Mouse (Mus musculus) forebrain, embryonic 10.5 days (tissue): ENCODE results near the gene Trh. TPM values are rescaled to one million over a fixed set of nuclear protein-coding genes. Genes with fewer than 3 reads are reported as not detected.

ENCODE experiments used
- DNase-seq: peaks from one replicate; pipeline ENCODE4 v3.0.0-alpha.2; 2017; ENCODE audit warnings: low spot score; ENCODE audit errors: extremely low spot score
- H3K27ac ChIP-seq: fragments of 300-500 bp; sonication (generic); 2 replicates; pipeline ENCODE4 v1.5.1; 2016; ENCODE audit warnings: mild to moderate bottlenecking
- H3K27me3 ChIP-seq: fragments of 300-500 bp; sonication (generic); 2 replicates; pipeline ENCODE4 v1.6.1; 2016; ENCODE audit warnings: mild to moderate bottlenecking; ENCODE audit not compliant: poor library complexity, severe bottlenecking
- H3K36me3 ChIP-seq: fragments of 300-500 bp; sonication (generic); replicated peaks from 2 replicates; pipeline ENCODE4 v1.6.1; 2016; ENCODE audit warnings: mild to moderate bottlenecking, moderate library complexity
- H3K4me1 ChIP-seq: fragments of 300-500 bp; sonication (generic); 2 replicates; pipeline ENCODE4 v1.6.1; 2016
- H3K4me3 ChIP-seq: fragments of 300-500 bp; sonication (generic); 2 replicates; pipeline ENCODE4 v1.5.1; 2016; ENCODE audit warnings: mild to moderate bottlenecking, moderate library complexity
- H3K9me3 ChIP-seq: fragments of 300-500 bp; sonication (generic); 2 replicates; pipeline ENCODE4 v1.6.1; 2016; ENCODE audit warnings: mild to moderate bottlenecking, moderate library complexity
- WGBS: fragments of 180-500 bp; shearing (Covaris S2); methylation state at CpG from one replicate; pipeline ENCODE4 v1.1.7; 2016; 5-methylcytosine and 5-hydroxymethylcytosine counted together
- polyA plus RNA-seq: library from polyadenylated mRNA; unstranded; fragments of >200 nt; fragmentation: Nextera tagmentation; extraction: Ambion mirVana; gene quantifications from 2 replicates; pipeline ENCODE4 v1.2.1, GENCODE M21; 2016

The Trh gene
- polyA plus RNA-seq, 1 experiment from 2014 or later: 1.2 TPM

DNA sequence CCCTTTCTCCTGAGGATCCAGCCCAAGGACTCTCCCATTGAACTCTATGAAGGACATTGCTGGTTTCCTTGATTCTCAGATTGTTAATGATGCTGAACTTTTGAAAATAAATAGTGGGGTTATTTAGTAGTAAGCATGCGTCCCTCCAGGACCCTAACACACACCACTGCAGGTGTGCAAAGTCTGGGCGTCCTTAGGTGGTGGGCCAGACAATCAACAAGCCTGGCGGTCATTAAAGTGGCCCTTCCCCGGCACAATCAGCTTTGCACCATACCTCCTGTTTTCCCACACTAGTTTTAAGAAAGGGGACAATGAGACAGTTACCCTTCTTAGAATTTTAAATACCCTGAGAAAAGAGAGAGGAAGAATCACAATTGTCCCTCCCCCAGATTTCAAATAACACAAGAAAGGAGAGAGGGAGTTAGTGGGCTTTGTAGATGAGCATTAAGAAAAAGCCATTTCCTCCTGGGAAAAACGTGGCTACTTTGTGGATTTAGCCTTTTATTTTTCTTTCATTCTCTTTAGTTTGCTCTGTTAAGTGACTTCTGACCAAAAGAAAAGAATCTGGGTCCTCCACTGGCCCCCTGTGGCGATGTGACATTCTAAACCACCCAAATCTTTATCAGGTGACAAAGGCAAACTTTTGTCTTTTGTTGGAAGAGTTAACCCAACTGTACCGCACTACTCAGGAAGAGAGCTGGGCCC is 2.9 kb upstream of the Trh start:
- Histone ChIP-seq H3K36me3 (no peaks in the 10 kb centered on the region), H3K27me3 (peaks cover 65% of the 10 kb centered on the region), H3K9me3 (no peaks in the 10 kb centered on the region), H3K4me3 (no peak overlapping the region), H3K4me1 (peaks cover 42% of the 10 kb centered on the region), H3K27ac (no peak overlapping the region)
- DNase-seq: no peak
- WGBS: 6% methylated on average over 7 of the region's 7 CpGs

DNA sequence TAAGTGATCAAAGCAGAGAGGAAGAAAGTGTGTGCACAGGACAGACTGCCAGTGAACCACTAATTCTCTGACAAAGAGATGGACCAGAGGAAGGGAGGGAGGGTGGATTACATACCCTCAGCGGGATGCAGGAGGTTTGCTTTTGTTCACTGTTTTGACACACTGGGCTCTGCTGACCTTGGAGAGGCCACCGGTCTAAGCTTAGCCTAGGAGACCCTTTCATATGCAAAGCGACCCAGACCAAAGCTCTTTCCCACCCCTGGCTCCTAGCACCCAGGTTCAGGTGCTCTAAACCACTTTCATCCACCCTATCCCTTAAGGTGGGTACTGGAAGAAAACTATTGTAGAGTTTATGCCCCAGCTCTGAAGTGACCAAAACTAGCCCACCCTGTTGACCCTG is 1.9 kb upstream of the Trh start:
- Histone ChIP-seq H3K27ac (no peak overlapping the region), H3K36me3 (no peaks in the 10 kb centered on the region), H3K4me3 (no peak overlapping the region), H3K4me1 (peaks cover 42% of the 10 kb centered on the region), H3K9me3 (no peaks in the 10 kb centered on the region), H3K27me3 (peaks cover 70% of the 10 kb centered on the region)
- DNase-seq: peak; percentile 31
- WGBS: 2% methylated on average over 3 of the region's 3 CpGs

DNA sequence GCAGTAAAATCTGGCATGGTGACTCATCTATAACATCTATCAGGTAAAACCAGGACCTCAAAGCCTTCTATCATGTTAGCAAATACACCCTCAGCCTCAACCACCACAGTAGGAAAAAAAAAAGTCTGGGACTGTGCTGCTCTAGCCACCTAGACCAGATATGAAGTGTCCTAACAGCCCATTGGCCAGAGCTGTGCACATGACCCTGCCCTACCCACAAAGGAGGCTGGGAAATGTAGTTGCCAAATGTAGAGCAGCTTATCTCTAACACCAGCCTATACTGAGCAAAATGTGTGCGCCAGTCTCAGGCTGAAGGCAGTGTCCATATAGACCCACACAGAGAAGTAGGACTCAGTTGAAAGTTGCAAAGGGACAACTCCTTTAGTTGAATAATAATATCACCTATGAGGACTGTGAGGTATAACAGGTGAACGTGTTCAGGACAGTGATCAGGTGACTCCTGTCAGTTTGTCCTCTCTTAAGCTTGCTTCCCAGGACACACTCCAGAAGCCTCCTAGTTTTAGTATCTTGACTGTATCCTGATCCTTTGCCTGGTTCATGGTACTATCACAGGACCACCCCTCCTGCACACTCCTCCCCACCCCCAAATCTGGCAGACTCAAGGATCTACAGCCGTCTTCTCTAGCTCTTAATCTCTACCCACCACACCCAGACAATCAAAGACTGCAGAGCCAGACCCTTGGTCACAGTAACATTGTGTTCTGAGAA is 3.1 kb downstream of the Trh start:
- peak; percentile 17 for DNase-seq
- 67% methylated on average over 3 of the region's 3 CpGs for WGBS

GRCm38 (mm10) chr6:92235036-92235435 is 9.4 kb downstream of the Trh start:
- no peaks in the 10 kb centered on the region for H3K4me1 ChIP-seq
- no peaks in the 10 kb centered on the region for H3K27me3 ChIP-seq
- WGBS: 75% methylated on average over 12 of the region's 12 CpGs
- no peak overlapping the region for H3K27ac ChIP-seq
- DNase-seq: no peak
- H3K36me3 ChIP-seq: no peaks in the 10 kb centered on the region
- H3K4me3 ChIP-seq: no peak overlapping the region
- no peaks in the 10 kb centered on the region for H3K9me3 ChIP-seq

More for the DNA sequence above, 3.1 kb downstream of the Trh start:
- Histone ChIP-seq H3K9me3 (no peaks in the 10 kb centered on the region), H3K36me3 (no peaks in the 10 kb centered on the region), H3K4me1 (peaks cover 22% of the 10 kb centered on the region), H3K4me3 (no peak overlapping the region), H3K27ac (no peak overlapping the region), H3K27me3 (peaks cover 45% of the 10 kb centered on the region)

- no peaks in the 10 kb centered on the region for H3K36me3 ChIP-seq
- 82% methylated on average over 4 of the region's 4 CpGs for WGBS
- no peaks in the 10 kb centered on the region for H3K27me3 ChIP-seq
- H3K27ac ChIP-seq: no peak overlapping the region
- no peaks in the 10 kb centered on the region for H3K4me1 ChIP-seq
- H3K9me3 ChIP-seq: no peaks in the 10 kb centered on the region
- no peak for DNase-seq
- no peak overlapping the region for H3K4me3 ChIP-seq
Observed at GRCm38 (mm10) chr6:92231762-92232161, 12.7 kb downstream of the Trh start.

- no peaks in the 10 kb centered on the region for H3K9me3 ChIP-seq
- H3K27ac ChIP-seq: no peak overlapping the region
- H3K36me3 ChIP-seq: no peaks in the 10 kb centered on the region
- DNase-seq: no peak
- WGBS: 78% methylated on average over 1 of the region's 1 CpGs
- H3K4me1 ChIP-seq: no peaks in the 10 kb centered on the region
- H3K4me3 ChIP-seq: no peak overlapping the region
- no peaks in the 10 kb centered on the region for H3K27me3 ChIP-seq
Observed at GRCm38 (mm10) chr6:92231356-92231755, 13.1 kb downstream of the Trh start.

- DNase-seq: no peak
- no peak overlapping the region for H3K4me3 ChIP-seq
- no peaks in the 10 kb centered on the region for H3K36me3 ChIP-seq
- WGBS: 84% methylated on average over 2 of the region's 2 CpGs
- no peaks in the 10 kb centered on the region for H3K4me1 ChIP-seq
- H3K27me3 ChIP-seq: no peaks in the 10 kb centered on the region
- H3K9me3 ChIP-seq: no peaks in the 10 kb centered on the region
- no peak overlapping the region for H3K27ac ChIP-seq
Observed at GRCm38 (mm10) chr6:92229586-92229985, 14.9 kb downstream of the Trh start.

DNA sequence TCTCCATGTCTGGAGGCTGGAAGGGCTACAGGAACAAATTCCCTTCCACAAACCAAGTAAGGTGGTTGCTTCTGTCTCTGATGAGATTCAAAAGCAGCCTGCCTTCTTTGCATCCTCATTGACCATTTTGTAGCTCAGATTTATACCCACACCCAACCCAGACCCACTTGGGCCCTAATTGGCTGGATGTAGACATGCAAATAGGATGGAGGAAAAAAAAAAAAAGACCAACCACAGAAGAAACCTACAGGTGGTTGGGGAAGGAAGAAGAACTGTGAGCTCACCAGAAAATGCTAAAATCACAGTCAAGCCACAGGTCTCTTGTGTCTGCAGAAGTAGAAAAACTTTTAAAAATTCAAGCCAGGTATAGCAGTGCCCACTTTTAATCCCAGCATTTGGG is 15.3 kb downstream of the Trh start:
- Histone ChIP-seq H3K36me3 (no peaks in the 10 kb centered on the region), H3K4me3 (no peak overlapping the region), H3K27me3 (no peaks in the 10 kb centered on the region), H3K27ac (no peak overlapping the region), H3K4me1 (no peaks in the 10 kb centered on the region), H3K9me3 (no peaks in the 10 kb centered on the region)
- no peak for DNase-seq

- Histone ChIP-seq H3K27me3 (no peaks in the 10 kb centered on the region), H3K4me3 (no peak overlapping the region), H3K27ac (no peak overlapping the region), H3K36me3 (no peaks in the 10 kb centered on the region), H3K9me3 (no peaks in the 10 kb centered on the region), H3K4me1 (no peaks in the 10 kb centered on the region)
- 80% methylated on average over 1 of the region's 1 CpGs for WGBS
- DNase-seq: no peak
Observed at GRCm38 (mm10) chr6:92224981-92225380, 19.5 kb downstream of the Trh start.

DNA sequence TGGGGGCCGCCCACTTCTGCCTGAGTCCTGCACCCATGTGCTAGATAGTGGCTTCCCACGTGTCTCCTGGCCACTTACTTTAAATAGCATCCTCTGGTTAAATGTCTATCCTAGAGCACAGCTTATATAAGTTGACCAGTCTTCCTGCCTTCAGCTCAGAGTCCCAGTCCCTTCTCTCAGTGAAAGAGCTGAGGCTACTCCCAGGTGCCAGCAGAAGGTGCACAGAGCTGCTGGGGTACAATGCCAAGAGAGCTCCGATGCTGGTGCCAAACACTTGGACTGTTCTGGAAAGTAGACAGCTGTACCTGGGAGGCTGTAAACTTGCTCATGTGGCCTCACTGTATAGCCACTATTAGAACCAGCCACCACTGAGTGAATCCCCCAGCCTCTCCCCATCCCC is 22.4 kb downstream of the Trh start:
- H3K4me1 ChIP-seq: no peaks in the 10 kb centered on the region
- H3K4me3 ChIP-seq: no peak overlapping the region
- WGBS: 89% methylated on average over 3 of the region's 3 CpGs
- no peaks in the 10 kb centered on the region for H3K27me3 ChIP-seq
- H3K36me3 ChIP-seq: no peaks in the 10 kb centered on the region
- no peak for DNase-seq
- H3K27ac ChIP-seq: no peak overlapping the region
- no peaks in the 10 kb centered on the region for H3K9me3 ChIP-seq

GRCm38 (mm10) chr6:92221604-92222003 is 22.8 kb downstream of the Trh start:
- no peaks in the 10 kb centered on the region for H3K36me3 ChIP-seq
- WGBS: 87% methylated on average over 6 of the region's 6 CpGs
- no peaks in the 10 kb centered on the region for H3K9me3 ChIP-seq
- no peak overlapping the region for H3K4me3 ChIP-seq
- H3K27ac ChIP-seq: no peak overlapping the region
- DNase-seq: no peak
- no peaks in the 10 kb centered on the region for H3K4me1 ChIP-seq
- H3K27me3 ChIP-seq: no peaks in the 10 kb centered on the region

GRCm38 (mm10) chr6:92219445-92219844 is 25.0 kb downstream of the Trh start:
- Histone ChIP-seq H3K4me3 (no peak overlapping the region), H3K36me3 (no peaks in the 10 kb centered on the region), H3K27me3 (no peaks in the 10 kb centered on the region), H3K27ac (no peak overlapping the region), H3K4me1 (peaks cover 5% of the 10 kb centered on the region; the same call in 1 of the 2 replicates), H3K9me3 (no peaks in the 10 kb centered on the region)
- peak; percentile 37 for DNase-seq
- 48% methylated on average over 3 of the region's 3 CpGs for WGBS

- H3K4me1 ChIP-seq: peaks cover 18% of the 10 kb centered on the region
- H3K27me3 ChIP-seq: no peaks in the 10 kb centered on the region
- DNase-seq: peak; percentile 90
- no peaks in the 10 kb centered on the region for H3K9me3 ChIP-seq
- peak within 1 kb of the TSS; percentile 98 for H3K4me3 ChIP-seq
- 11% methylated on average over 35 of the region's 35 CpGs for WGBS
- peak within 1 kb of the TSS; percentile 91 for H3K27ac ChIP-seq
- H3K36me3 ChIP-seq: peaks cover 16% of the 10 kb centered on the region
Observed at GRCm38 (mm10) chr6:92214773-92215449, 29.5 kb downstream of the Trh start, which contains the start of gene Rbsn. TSS of gene Rbsn (minus strand) at chr6:92214925.
